Mouse (Mus musculus) embryonic facial prominence, embryonic 14.5 days (tissue): ENCODE measurements at regions not wholly inside any gene's neighbourhood (a gene's known extent, or its start where the extent isn't known, plus 50 kb on each side); places are given as distances from the start of the nearest gene placed in this dataset.
A peak's percentile ranks its signal among the peaks of the same experiment; 100 is the strongest.

Experiments used
- ATAC-seq: fragments of 200-750 bp; cut with Nextera tagmentation; 2 replicates; pipeline ENCODE4 v1.8.0; 2017; ENCODE audit warnings: low read depth, moderate number of reproducible peaks, moderate TSS enrichment
- DNase-seq: peaks from one replicate; pipeline ENCODE4 v3.0.0-alpha.2; 2015; ENCODE audit warnings: low spot score
- H3K27ac ChIP-seq: fragments of 300-500 bp; sonication (generic); replicated peaks from 2 replicates; pipeline ENCODE4 v1.5.1; 2014; ENCODE audit warnings: low read depth, mild to moderate bottlenecking, low read length, moderate library complexity
- H3K27me3 ChIP-seq: fragments of 300-500 bp; sonication (generic); replicated peaks from 2 replicates; pipeline ENCODE4 v1.6.1; 2014; ENCODE audit warnings: low read length; ENCODE audit not compliant: control insufficient read depth, insufficient read depth
- H3K36me3 ChIP-seq: fragments of 300-500 bp; sonication (generic); 2 replicates; pipeline ENCODE4 v1.6.1; 2014; ENCODE audit warnings: low read length, mixed read lengths; ENCODE audit not compliant: control insufficient read depth, insufficient read depth
- H3K4me1 ChIP-seq: fragments of 300-500 bp; sonication (generic); 2 replicates; pipeline ENCODE4 v1.6.1; 2014; ENCODE audit warnings: antibody characterized with exemption, low read length; ENCODE audit not compliant: control insufficient read depth, insufficient read depth
- H3K4me2 ChIP-seq: fragments of 300-500 bp; sonication (generic); 2 replicates; pipeline ENCODE4 v1.6.1; 2014; ENCODE audit warnings: low read depth, mild to moderate bottlenecking, low read length, moderate library complexity, mixed read lengths
- H3K4me3 ChIP-seq: fragments of 300-500 bp; sonication (generic); 2 replicates; pipeline ENCODE4 v1.5.1; 2014; ENCODE audit warnings: low read depth, mild to moderate bottlenecking, low read length
- H3K9ac ChIP-seq: fragments of 300-500 bp; sonication (generic); 2 replicates; pipeline ENCODE4 v1.6.1; 2014; ENCODE audit warnings: low read depth, mild to moderate bottlenecking, low read length, moderate library complexity, mixed read lengths
- H3K9me3 ChIP-seq: fragments of 300-500 bp; sonication (generic); 2 replicates; pipeline ENCODE4 v1.6.1; 2016; ENCODE audit warnings: low read length; ENCODE audit not compliant: control insufficient read depth
- WGBS: fragments of 180-500 bp; shearing (Covaris S2); extraction: QIAGEN DNeasy Blood & Tissue Kit; methylation state at CpG from one replicate; pipeline ENCODE4 v1.1.7; 2014; 5-methylcytosine and 5-hydroxymethylcytosine counted together

GRCm38 (mm10) chr7:142835319-142835718 lies 92.1 kb upstream of the Ins2 start:
- no peaks in the 10 kb centered on the region for H3K36me3 ChIP-seq
- no peak for DNase-seq
- no peak overlapping the region for H3K4me3 ChIP-seq
- H3K4me1 ChIP-seq, result no peaks in the 10 kb centered on the region
- no peaks in the 10 kb centered on the region for H3K27me3 ChIP-seq
- no peaks in the 10 kb centered on the region for H3K9me3 ChIP-seq
- H3K4me2 ChIP-seq, result no peak overlapping the region
- no peak overlapping the region for H3K27ac ChIP-seq
- no peak for ATAC-seq
- H3K9ac ChIP-seq, result no peak overlapping the region
- WGBS, result 73% methylated on average over 1 of the region's 1 CpGs

GRCm38 (mm10) chr7:142830969-142831673 lies 87.9 kb upstream of the Ins2 start:
- H3K27me3 ChIP-seq, result no peaks in the 10 kb centered on the region
- H3K4me1 ChIP-seq, result no peaks in the 10 kb centered on the region
- DNase-seq (peak; percentile 1), ATAC-seq (no peak)
- no peak overlapping the region for H3K9ac ChIP-seq
- no peak overlapping the region for H3K4me2 ChIP-seq
- H3K27ac ChIP-seq, result no peak overlapping the region
- H3K36me3 ChIP-seq, result no peaks in the 10 kb centered on the region
- 28% methylated on average over 2 of the region's 2 CpGs for WGBS
- H3K4me3 ChIP-seq, result no peak overlapping the region
- H3K9me3 ChIP-seq, result no peaks in the 10 kb centered on the region

GRCm38 (mm10) chr7:142810711-142811110 lies 67.5 kb upstream of the Ins2 start:
- no peak overlapping the region for H3K9ac ChIP-seq
- no peaks in the 10 kb centered on the region for H3K36me3 ChIP-seq
- DNase-seq (no peak), ATAC-seq (no peak)
- 70% methylated on average over 4 of the region's 4 CpGs for WGBS
- no peaks in the 10 kb centered on the region for H3K9me3 ChIP-seq
- H3K4me2 ChIP-seq, result no peak overlapping the region
- H3K27ac ChIP-seq, result no peak overlapping the region
- H3K4me1 ChIP-seq, result no peaks in the 10 kb centered on the region
- H3K4me3 ChIP-seq, result no peak overlapping the region
- H3K27me3 ChIP-seq, result no peaks in the 10 kb centered on the region

GRCm38 (mm10) chr7:142799424-142799823 lies 56.2 kb upstream of the Ins2 start:
- ATAC-seq, result no peak
- Histone ChIP-seq H3K4me1 (no peaks in the 10 kb centered on the region), H3K27me3 (no peaks in the 10 kb centered on the region), H3K4me2 (no peak overlapping the region), H3K9me3 (no peaks in the 10 kb centered on the region), H3K9ac (no peak overlapping the region), H3K4me3 (no peak overlapping the region), H3K36me3 (no peaks in the 10 kb centered on the region), H3K27ac (no peak overlapping the region)
- WGBS, result 30% methylated on average over 6 of the region's 6 CpGs
- DNase-seq, result peak; percentile 28

GRCm38 (mm10) chr7:142794481-142794880 lies 51.3 kb upstream of the Ins2 start:
- no peak overlapping the region for H3K4me2 ChIP-seq
- H3K9me3 ChIP-seq, result no peaks in the 10 kb centered on the region
- H3K4me1 ChIP-seq, result no peaks in the 10 kb centered on the region
- no peaks in the 10 kb centered on the region for H3K27me3 ChIP-seq
- H3K4me3 ChIP-seq, result no peak overlapping the region
- no peak overlapping the region for H3K27ac ChIP-seq
- no peaks in the 10 kb centered on the region for H3K36me3 ChIP-seq
- WGBS, result 53% methylated on average over 2 of the region's 2 CpGs
- peak; percentile 64 for DNase-seq
- no peak overlapping the region for H3K9ac ChIP-seq
- ATAC-seq, result no peak
